In genomic region chr6:140547203-140547944, GRCm38 (mm10) we compare ENCODE assay signal across 13 mouse cellular contexts.
A peak's percentile ranks its signal among the peaks of the same experiment; 100 is the strongest.
DNase-seq lines count a peak whose midpoint lies in the region; ATAC-seq lines count a peak whose summit lies in the region.
"Had no signal": no experiment of that assay in that cellular context is flagged by ENCODE, and none has a peak within 500 bp of the region (broad histone marks: within the 10 kb centered on the region; RNA-seq: fewer than 3 reads in every experiment).

No protein-coding gene starts in this region.

- ATAC-seq in heart, embryonic 11.5 days (replicated peaks; ENCODE audit: insufficient number of reproducible peaks, low FRiP score, low TSS enrichment), result no peak
- ATAC-seq in megakaryocyte progenitor cell, adult 5-6 weeks (replicated peaks; ENCODE audit: poor library complexity), result 0 out of 2 replicates have a peak, but pooled peaks have one; percentile 12

- H3K9ac ChIP-seq in heart, embryonic 11.5 days (ENCODE audit: low read depth, low read length), result no peak overlapping the region
- H3K9ac ChIP-seq: limb, embryonic 12.5 days had no signal

- no peak for DNase-seq in heart, adult 8-10 months (ENCODE audit: low spot score)
- peak; percentile 75 for DNase-seq in 3T3-L1 (ENCODE audit: low read depth, low spot score)
- DNase-seq in embryonic facial prominence, embryonic 10.5 days (ENCODE audit: low spot score), result peak; percentile 21
- no peak for DNase-seq in lung, adult 18-20 months
- no peak for DNase-seq in thymus, postnatal 36 days
- DNase-seq in layer of hippocampus, postnatal 36 days, result no peak
- DNase-seq: cerebellum, postnatal 25 days; gastrocnemius, postnatal 10 days; right cerebral cortex, postnatal 4 days; thymus, postnatal 25 days had no signal

- H3K36me3 ChIP-seq in heart, embryonic 11.5 days (ENCODE audit: control insufficient read depth, insufficient read depth, low read length), result peaks cover 4% of the 10 kb centered on the region
- peaks cover 89% of the 10 kb centered on the region for H3K36me3 ChIP-seq in embryonic facial prominence, embryonic 10.5 days (replicated peaks)

- H3K4me1 ChIP-seq in heart, embryonic 11.5 days (ENCODE audit: control insufficient read depth, insufficient read depth, low read length), result peaks cover 22% of the 10 kb centered on the region
- peaks cover 25% of the 10 kb centered on the region for H3K4me1 ChIP-seq in embryonic facial prominence, embryonic 10.5 days
- H3K4me1 ChIP-seq: limb, embryonic 12.5 days had no signal

- WGBS in heart, embryonic 11.5 days (ENCODE audit: insufficient replicate concordance), result 61% methylated on average over 11 of the region's 11 CpGs
- 72% methylated on average over 11 of the region's 11 CpGs for WGBS in embryonic facial prominence, embryonic 10.5 days

- H3K9me3 ChIP-seq in heart, embryonic 11.5 days (replicated peaks; ENCODE audit: control insufficient read depth, low read length), result no peaks in the 10 kb centered on the region
- H3K9me3 ChIP-seq in embryonic facial prominence, embryonic 10.5 days, result no peaks in the 10 kb centered on the region
- H3K9me3 ChIP-seq: limb, embryonic 12.5 days had no signal

- peak overlapping the region; percentile 64; the same call in 1 of the 2 replicates for H3K27ac ChIP-seq in heart, embryonic 11.5 days (ENCODE audit: low read depth, low read length)
- no peak overlapping the region for H3K27ac ChIP-seq in embryonic facial prominence, embryonic 10.5 days (replicated peaks)
- H3K27ac ChIP-seq: limb, embryonic 12.5 days had no signal

- no peak overlapping the region for H3K4me3 ChIP-seq in heart, embryonic 11.5 days (ENCODE audit: low read depth, low read length)
- no peak overlapping the region for H3K4me3 ChIP-seq in embryonic facial prominence, embryonic 10.5 days
- H3K4me3 ChIP-seq: limb, embryonic 12.5 days had no signal

- no peaks in the 10 kb centered on the region for H3K27me3 ChIP-seq in heart, embryonic 11.5 days (ENCODE audit: control insufficient read depth, insufficient read depth, low read length)
- H3K27me3 ChIP-seq in embryonic facial prominence, embryonic 10.5 days (replicated peaks; ENCODE audit: low read depth, poor library complexity, severe bottlenecking), result no peaks in the 10 kb centered on the region
- H3K27me3 ChIP-seq: limb, embryonic 12.5 days had no signal

- H3K4me2 ChIP-seq in heart, embryonic 11.5 days, result peak overlapping the region; percentile 51
- H3K4me2 ChIP-seq: limb, embryonic 12.5 days had no signal

Comparison
In these comparisons a context has a peak if more than half of its experiments do, and no peak if none do; other contexts are left out.
1. DNase-seq: peak in 3T3-L1 (single experiment) and embryonic facial prominence, embryonic 10.5 days (single experiment); none in heart, adult 8-10 months (single experiment), lung, adult 18-20 months (0 of 2), thymus, postnatal 36 days (0 of 2) and layer of hippocampus, postnatal 36 days (0 of 2).